ENCODE assay signal across 14 mouse cellular contexts in genomic region chr1:75512550-75512949, GRCm38 (mm10). TPM values are rescaled to one million over a fixed set of nuclear protein-coding genes. Genes with fewer than 3 reads are reported as not detected.
"Had no signal": no experiment of that assay in that cellular context is flagged by ENCODE, and none has a peak within 500 bp of the region (broad histone marks: within the 10 kb centered on the region; RNA-seq: fewer than 3 reads in every experiment).

No protein-coding gene starts in this region.

- H3K36me3 ChIP-seq: kidney, embryonic 15.5 days; limb, embryonic 13.5 days; midbrain, embryonic 15.5 days; neural tube, embryonic 12.5 days had no signal

- DNase-seq: kidney, postnatal 14 days; left cerebral cortex, postnatal 4 days; lung, adult 18-20 months; spleen, adult 18-20 months; thymus, adult 18-20 months; thymus, postnatal 14 days had no signal

- H3K4me3 ChIP-seq: kidney, embryonic 15.5 days; limb, embryonic 13.5 days; midbrain, embryonic 15.5 days; neural tube, embryonic 12.5 days had no signal

- H3K4me1 ChIP-seq: midbrain, embryonic 15.5 days; neural tube, embryonic 12.5 days had no signal

- H3K9me3 ChIP-seq: kidney, embryonic 15.5 days; limb, embryonic 13.5 days; midbrain, embryonic 15.5 days; neural tube, embryonic 12.5 days had no signal

- H3K27ac ChIP-seq: liver, embryonic 14.5 days; midbrain, embryonic 15.5 days; neural tube, embryonic 12.5 days had no signal

- H3K27me3 ChIP-seq: kidney, embryonic 15.5 days had no signal

- ATAC-seq: midbrain, embryonic 15.5 days had no signal

- H3K4me2 ChIP-seq: kidney, embryonic 15.5 days; limb, embryonic 13.5 days; midbrain, embryonic 15.5 days; neural tube, embryonic 12.5 days had no signal

- H3K9ac ChIP-seq: kidney, embryonic 15.5 days; limb, embryonic 13.5 days; liver, embryonic 14.5 days; midbrain, embryonic 15.5 days; neural tube, embryonic 12.5 days had no signal

RNA-seq across cellular contexts. Expression of gene Inha, which starts 5.7 kb away (rescaled TPM):
- total RNA-seq: liver, adult 2 months; monocyte, adult 5-6 weeks; neutrophil, adult 5-6 weeks had no signal

RNA-seq across cellular contexts. Expression of gene Obsl1, which starts 6.3 kb away (rescaled TPM):
- total RNA-seq: monocyte, adult 5-6 weeks; neutrophil, adult 5-6 weeks had no signal
